Mouse (Mus musculus) cerebellum, adult 2 months (tissue): ENCODE data around the gene Gm13304.
"Not testable (repeated sequence)": the region's sequence is repeated elsewhere in the genome, so short reads cannot be mapped to it uniquely, and the experiment has no call there.

Source experiments
- CTCF ChIP-seq: fragments of 200-500 bp; IDR thresholded peaks from 2 replicates; pipeline ENCODE4 v1.5.1; 2011; ENCODE audit warnings: low read depth, mild to moderate bottlenecking, control low read depth, low read length, moderate library complexity, borderline replicate concordance; ENCODE audit not compliant: insufficient read depth
- POLR2A ChIP-seq: fragments of 200-500 bp; IDR thresholded peaks from 2 replicates; pipeline ENCODE4 v1.6.1; 2011; ENCODE audit warnings: low read length, control low read depth, borderline replicate concordance; ENCODE audit not compliant: insufficient read depth

- not testable (repeated sequence) for TF ChIP-seq CTCF, POLR2A
Observed at GRCm38 (mm10) chr4:42153136-42153535, 38.5 kb downstream of the Gm13304 start, which contains the start of gene Gm13306.
